Mouse (Mus musculus): ENCODE data around the gene Sv2c. TPM values are rescaled to one million over a fixed set of nuclear protein-coding genes. Genes with fewer than 3 reads are reported as not detected.

Gene Sv2c
- total and polyA plus RNA-seq, 2 experiments from 2014 or later: 7.9 to 24.3 TPM

DNA sequence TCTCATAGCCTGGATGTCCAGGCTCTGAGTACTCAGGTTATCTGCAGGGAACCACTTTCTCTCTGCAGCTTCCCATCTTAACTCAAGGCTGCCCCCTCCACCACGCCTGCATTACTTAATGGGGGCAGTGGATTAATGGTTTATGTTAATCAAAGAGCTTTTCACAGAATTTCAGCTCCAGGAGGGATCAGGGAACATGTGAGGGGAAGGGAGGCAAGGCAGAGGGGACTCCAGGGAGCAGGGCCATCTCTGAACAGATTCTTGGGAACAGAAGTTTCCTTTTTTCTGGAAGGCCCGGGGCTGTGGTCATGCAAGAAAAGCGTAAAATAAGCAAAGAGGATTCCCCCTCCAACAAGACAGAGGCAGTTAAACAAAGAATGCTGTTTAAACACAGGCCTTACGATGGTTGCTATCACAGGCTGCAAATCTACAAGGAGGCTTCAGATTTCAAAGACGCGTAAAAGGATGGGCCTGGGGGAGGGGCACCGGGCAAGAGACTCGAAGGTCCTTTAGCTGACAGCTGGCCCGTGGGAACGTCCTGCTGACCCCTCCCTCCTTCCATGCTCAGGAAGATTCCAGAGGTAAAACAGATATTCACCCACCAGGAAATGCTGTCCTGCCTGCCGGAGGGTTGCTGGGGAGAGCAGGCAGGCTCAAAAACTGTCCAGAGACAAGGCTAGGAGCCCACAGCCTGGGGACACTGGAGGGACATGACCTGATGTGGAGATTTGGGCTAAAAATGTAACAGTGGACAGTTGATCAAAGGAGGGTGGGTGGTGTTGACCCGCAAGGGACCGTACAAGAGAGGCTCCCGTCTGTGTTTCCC, 172.5 kb downstream of the Sv2c start:
- Histone ChIP-seq H3K27me3 (ENCODE audit: insufficient read depth, low read length) (no peaks in the 10 kb centered on the region; the same call in 1 of the 2 replicates), H3K9ac (replicated peaks; ENCODE audit: low read length, poor library complexity, severe bottlenecking) (no peak overlapping the region), H3K4me3 (ENCODE audit: low read depth, low read length) (no peak overlapping the region), H3K4me2 (ENCODE audit: low read depth, low read length, poor library complexity, severe bottlenecking) (no peak overlapping the region), H3K36me3 (ENCODE audit: insufficient read depth, low read length) (no peaks in the 10 kb centered on the region), H3K27ac (ENCODE audit: low read depth, low read length) (no peak overlapping the region), H3K9me3 (ENCODE audit: low read length) (no peaks in the 10 kb centered on the region), H3K4me1 (ENCODE audit: insufficient read depth, low read length) (peaks cover 7% of the 10 kb centered on the region; the same call in 1 of the 2 replicates)
- no peak for ATAC-seq (ENCODE audit: low FRiP score)
- DNase-seq (ENCODE audit: low spot score): no peak
- TF ChIP-seq CTCF (IDR thresholded peaks at IDR 0.05): 0 out of 2 replicates have a peak, but pooled peaks have one; percentile 3
- WGBS: 13% methylated on average over 14 of the region's 14 CpGs

DNA sequence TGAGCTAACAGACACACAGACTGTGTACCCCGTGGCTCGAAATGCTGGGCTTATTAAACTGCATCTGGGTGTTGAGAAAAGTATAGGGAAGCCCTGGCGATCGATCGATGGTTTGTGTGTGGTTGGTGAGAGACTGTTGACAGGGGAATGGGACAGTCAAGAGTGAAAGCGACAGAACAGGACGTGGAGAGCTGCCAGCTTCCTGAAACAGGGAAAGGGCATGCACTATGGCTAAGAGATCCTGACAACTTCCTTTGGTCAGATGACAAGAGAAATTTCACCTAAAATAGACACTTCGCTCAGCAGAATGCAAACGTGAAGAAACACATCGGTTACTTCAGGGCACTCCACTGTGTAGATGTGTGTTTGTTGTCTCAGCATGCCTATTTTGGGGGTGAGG, 175.2 kb downstream of the Sv2c start:
- no peak for ATAC-seq (ENCODE audit: low FRiP score)
- H3K27ac ChIP-seq (ENCODE audit: low read depth, low read length): no peak overlapping the region

DNA sequence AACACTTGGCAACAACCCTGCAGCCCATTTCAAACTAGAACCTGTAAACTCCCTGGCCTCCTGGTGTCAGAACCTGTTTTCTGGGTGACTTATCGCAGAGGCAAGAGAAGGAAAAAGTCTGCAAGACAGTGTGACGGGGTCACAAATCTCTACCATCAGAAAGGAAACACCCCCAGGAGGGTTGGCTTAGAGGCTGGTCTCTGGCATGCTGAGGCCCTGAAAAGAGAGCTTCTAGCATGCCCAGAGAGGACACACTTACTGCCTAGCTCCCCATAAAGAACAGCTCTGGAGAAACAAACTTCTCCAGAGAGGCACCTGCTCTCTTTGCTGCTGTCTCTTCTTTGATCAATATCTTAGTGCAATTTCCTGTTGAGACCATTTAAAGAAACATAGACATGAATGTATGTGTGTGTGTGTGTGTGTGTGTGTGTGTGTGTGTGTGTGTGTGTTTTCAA, 176.0 kb downstream of the Sv2c start:
- Histone ChIP-seq H3K36me3 (ENCODE audit: insufficient read depth, low read length) (no peaks in the 10 kb centered on the region), H3K4me2 (ENCODE audit: low read depth, low read length, poor library complexity, severe bottlenecking) (no peak overlapping the region), H3K27me3 (ENCODE audit: insufficient read depth, low read length) (no peaks in the 10 kb centered on the region; the same call in 1 of the 2 replicates), H3K4me3 (ENCODE audit: low read depth, low read length) (no peak overlapping the region), H3K4me1 (ENCODE audit: insufficient read depth, low read length) (peaks cover 7% of the 10 kb centered on the region; the same call in 1 of the 2 replicates), H3K9ac (replicated peaks; ENCODE audit: low read length, poor library complexity, severe bottlenecking) (no peak overlapping the region), H3K27ac (ENCODE audit: low read depth, low read length) (no peak overlapping the region), H3K9me3 (ENCODE audit: low read length) (no peaks in the 10 kb centered on the region)
- TF ChIP-seq CTCF (IDR thresholded peaks at IDR 0.05): no peak
- DNase-seq (ENCODE audit: low spot score) (no peak), ATAC-seq (ENCODE audit: low FRiP score) (no peak)
- 79% methylated on average over 2 of the region's 2 CpGs for WGBS

More for the DNA sequence above, 175.2 kb downstream of the Sv2c start:
- Histone ChIP-seq H3K4me3 (ENCODE audit: low read depth, low read length) (no peak overlapping the region), H3K9ac (replicated peaks; ENCODE audit: low read length, poor library complexity, severe bottlenecking) (no peak overlapping the region), H3K4me2 (ENCODE audit: low read depth, low read length, poor library complexity, severe bottlenecking) (no peak overlapping the region), H3K9me3 (ENCODE audit: low read length) (no peaks in the 10 kb centered on the region), H3K36me3 (ENCODE audit: insufficient read depth, low read length) (no peaks in the 10 kb centered on the region), H3K4me1 (ENCODE audit: insufficient read depth, low read length) (peaks cover 7% of the 10 kb centered on the region; the same call in 1 of the 2 replicates), H3K27me3 (ENCODE audit: insufficient read depth, low read length) (no peaks in the 10 kb centered on the region; the same call in 1 of the 2 replicates)
- TF ChIP-seq CTCF (IDR thresholded peaks at IDR 0.05): no peak
- DNase-seq (ENCODE audit: low spot score): no peak
- 83% methylated on average over 10 of the region's 10 CpGs for WGBS

DNA sequence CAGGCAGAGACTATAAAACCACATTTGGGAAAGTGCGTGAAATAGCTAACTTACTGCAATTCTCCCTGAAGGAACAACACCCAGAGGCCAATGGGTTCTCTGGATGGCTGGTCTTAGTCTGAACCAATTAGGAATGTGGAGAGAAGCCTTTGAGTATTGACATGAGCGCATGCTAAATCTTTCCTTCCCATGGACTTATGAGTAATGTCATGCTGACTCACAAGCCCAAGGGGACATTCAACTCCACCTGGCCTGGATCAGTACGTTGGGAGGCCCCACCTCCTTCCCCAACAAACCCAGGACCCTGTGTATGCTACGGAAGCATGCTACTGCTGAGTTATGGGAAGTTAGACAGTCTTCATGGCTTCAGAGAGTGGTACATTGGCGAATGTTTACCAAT, 177.2 kb downstream of the Sv2c start:
- Histone ChIP-seq H3K9ac (replicated peaks; ENCODE audit: low read length, poor library complexity, severe bottlenecking) (no peak overlapping the region), H3K4me2 (ENCODE audit: low read depth, low read length, poor library complexity, severe bottlenecking) (no peak overlapping the region), H3K27me3 (ENCODE audit: insufficient read depth, low read length) (no peaks in the 10 kb centered on the region), H3K9me3 (ENCODE audit: low read length) (no peaks in the 10 kb centered on the region), H3K27ac (ENCODE audit: low read depth, low read length) (no peak overlapping the region), H3K4me3 (ENCODE audit: low read depth, low read length) (no peak overlapping the region), H3K36me3 (ENCODE audit: insufficient read depth, low read length) (no peaks in the 10 kb centered on the region), H3K4me1 (ENCODE audit: insufficient read depth, low read length) (peaks cover 5% of the 10 kb centered on the region; the same call in 1 of the 2 replicates)
- 89% methylated on average over 5 of the region's 5 CpGs for WGBS
- TF ChIP-seq CTCF (IDR thresholded peaks at IDR 0.05): no peak
- no peak for ATAC-seq (ENCODE audit: low FRiP score)
- DNase-seq (ENCODE audit: low spot score): no peak

DNA sequence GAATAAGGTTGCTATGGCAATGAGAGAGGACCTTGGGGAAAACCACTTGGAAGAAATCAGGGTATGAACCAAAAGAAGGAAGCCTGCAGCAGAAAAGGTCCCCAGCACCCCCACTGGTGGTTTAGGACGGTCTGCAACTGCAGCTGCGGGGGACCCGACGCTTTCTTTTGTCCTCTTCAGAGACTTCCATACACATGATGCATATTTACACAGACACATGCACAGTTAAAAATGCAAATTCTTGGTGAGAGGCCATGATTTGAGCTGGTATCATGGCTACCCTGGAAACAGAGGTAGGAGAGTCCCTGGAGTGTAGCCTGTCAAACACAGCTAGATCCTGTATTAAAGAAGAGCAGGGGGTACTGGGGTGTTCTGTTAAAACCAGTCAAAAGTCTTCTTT, 178.7 kb downstream of the Sv2c start:
- no peak for TF ChIP-seq CTCF (IDR thresholded peaks at IDR 0.05)
- H3K27ac ChIP-seq (ENCODE audit: low read depth, low read length): no peak overlapping the region
- H3K4me1 ChIP-seq (ENCODE audit: insufficient read depth, low read length): no peaks in the 10 kb centered on the region; the same call in 1 of the 2 replicates
- H3K9ac ChIP-seq (replicated peaks; ENCODE audit: low read length, poor library complexity, severe bottlenecking): no peak overlapping the region
- no peak overlapping the region for H3K4me3 ChIP-seq (ENCODE audit: low read depth, low read length)
- WGBS: 35% methylated on average over 4 of the region's 4 CpGs
- no peaks in the 10 kb centered on the region for H3K36me3 ChIP-seq (ENCODE audit: insufficient read depth, low read length)
- ATAC-seq (ENCODE audit: low FRiP score) (0 out of 2 replicates have a peak, but pooled peaks have one; percentile 29), DNase-seq (ENCODE audit: low spot score) (no peak)
- no peaks in the 10 kb centered on the region for H3K9me3 ChIP-seq (ENCODE audit: low read length)
- no peak overlapping the region for H3K4me2 ChIP-seq (ENCODE audit: low read depth, low read length, poor library complexity, severe bottlenecking)
- H3K27me3 ChIP-seq (ENCODE audit: insufficient read depth, low read length): no peaks in the 10 kb centered on the region

DNA sequence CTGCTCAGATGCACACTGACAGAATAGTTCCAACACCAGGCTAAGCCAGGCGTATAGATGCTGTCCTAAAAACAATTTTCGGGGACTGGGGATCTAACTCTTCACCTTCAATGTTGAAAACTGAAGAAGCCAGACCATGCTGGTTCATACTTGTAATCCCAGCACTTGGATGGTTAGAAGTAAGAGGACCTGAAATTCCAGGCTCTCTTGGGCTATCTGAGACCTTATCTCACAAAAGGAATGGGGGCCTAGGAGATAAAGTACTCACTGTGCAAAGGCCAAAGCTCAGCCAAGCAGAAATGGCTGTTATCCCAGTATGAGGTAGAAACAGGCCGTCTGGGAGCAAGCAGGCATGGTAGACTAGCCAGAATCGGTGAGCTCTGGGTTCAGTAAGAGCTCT, 180.1 kb downstream of the Sv2c start:
- no peak for ATAC-seq (ENCODE audit: low FRiP score)
- Histone ChIP-seq H3K27ac (ENCODE audit: low read depth, low read length) (no peak overlapping the region), H3K9ac (replicated peaks; ENCODE audit: low read length, poor library complexity, severe bottlenecking) (no peak overlapping the region), H3K4me1 (ENCODE audit: insufficient read depth, low read length) (no peaks in the 10 kb centered on the region; the same call in 1 of the 2 replicates), H3K4me3 (ENCODE audit: low read depth, low read length) (no peak overlapping the region), H3K4me2 (ENCODE audit: low read depth, low read length, poor library complexity, severe bottlenecking) (no peak overlapping the region), H3K36me3 (ENCODE audit: insufficient read depth, low read length) (no peaks in the 10 kb centered on the region), H3K9me3 (ENCODE audit: low read length) (no peaks in the 10 kb centered on the region), H3K27me3 (ENCODE audit: insufficient read depth, low read length) (no peaks in the 10 kb centered on the region)
- no peak for DNase-seq (ENCODE audit: low spot score)
- WGBS: 86% methylated on average over 4 of the region's 4 CpGs
- no peak for TF ChIP-seq CTCF (IDR thresholded peaks at IDR 0.05)
